Mouse (Mus musculus) spleen, adult 2 months (tissue): ENCODE results near the gene Nedd9.

ENCODE experiments used
- CTCF ChIP-seq: fragments of 200-500 bp; IDR thresholded peaks from 2 replicates; pipeline ENCODE4 v1.5.1; 2011; ENCODE audit warnings: mild to moderate bottlenecking, inconsistent platforms; ENCODE audit not compliant: insufficient read depth, insufficient read length, insufficient replicate concordance; ENCODE audit errors: extremely low read depth
- POLR2A ChIP-seq: fragments of 200-500 bp; IDR thresholded peaks from 2 replicates; pipeline ENCODE4 v1.6.1; 2011; ENCODE audit warnings: low read depth, low read length, inconsistent platforms

- TF ChIP-seq CTCF, result no peak
- no peak for TF ChIP-seq POLR2A
These were observed 40.6 kb downstream of the Nedd9 start for GRCm38 (mm10) chr13:41446591-41446990.
